Mouse (Mus musculus) lung, adult 2 months (tissue): ENCODE data around the gene Mcl1. TPM values are rescaled to one million over a fixed set of nuclear protein-coding genes. Genes with fewer than 3 reads are reported as not detected.
"Not testable (repeated sequence)": the region's sequence is repeated elsewhere in the genome, so short reads cannot be mapped to it uniquely, and the experiment has no call there.

Source experiments
- DNase-seq: peaks from one replicate; pipeline ENCODE4 v3.0.0; 2022
- H3K4me1 ChIP-seq: fragments of 200-500 bp; 2 replicates; pipeline ENCODE4 v1.6.1; 2011; ENCODE audit warnings: low read length; ENCODE audit not compliant: control insufficient read depth, insufficient read depth
- H3K4me3 ChIP-seq: fragments of 200-500 bp; replicated peaks from 2 replicates; pipeline ENCODE3; 2011; ENCODE audit warnings: low read depth, mild to moderate bottlenecking, control low read depth, low read length; ENCODE audit errors: extremely low read depth
- CTCF ChIP-seq: fragments of 200-500 bp; IDR thresholded peaks from 2 replicates; pipeline ENCODE4 v1.5.1; 2011; ENCODE audit warnings: mild to moderate bottlenecking, low read length, control low read depth; ENCODE audit not compliant: insufficient read depth
- POLR2A ChIP-seq: fragments of 200-500 bp; IDR thresholded peaks from 2 replicates; pipeline ENCODE4 v1.6.1; 2011; ENCODE audit warnings: low read depth, mild to moderate bottlenecking, control low read depth, low read length, borderline replicate concordance; ENCODE audit errors: extremely low read depth
- WGBS: fragments of 180-500 bp; shearing (Covaris S2); methylation state at CpG from one replicate; pipeline ENCODE4 v1.1.7; 2018; 5-methylcytosine and 5-hydroxymethylcytosine counted together
- polyA plus RNA-seq: library from polyadenylated mRNA; depleted of rRNA; stranded (reverse); fragments of >200 nt; gene quantifications from 2 replicates; pipeline ENCODE4 v1.2.3, GENCODE M21; 2012; rRNA removed

Mcl1 gene
- polyA plus RNA-seq = 89.2 and 178 TPM in 2 replicates

GRCm38 (mm10) chr3:95658236-95658867, at the start of gene Mcl1:
TSS of gene Mcl1 (plus strand) at chr3:95658788.
- peak; percentile 96 for DNase-seq

GRCm38 (mm10) chr3:95609195-95609594, 49.4 kb upstream of the Mcl1 start:
- Histone ChIP-seq H3K4me1 (no peaks in the 10 kb centered on the region), H3K4me3 (no peak overlapping the region)
- WGBS = 57% methylated on average over 3 of the region's 3 CpGs
- no peak for DNase-seq
- TF ChIP-seq POLR2A (no peak), CTCF (no peak)

More at GRCm38 (mm10) chr3:95658236-95658867, at the start of gene Mcl1:
- H3K4me1 ChIP-seq = peaks cover 16% of the 10 kb centered on the region
- TF ChIP-seq CTCF (no peak), POLR2A (peak; percentile 100)
- peak within 1 kb of the TSS; percentile 89 for H3K4me3 ChIP-seq
- under 1% methylated on average over 43 of the region's 43 CpGs for WGBS

- DNase-seq = no peak
- no peak overlapping the region for H3K4me3 ChIP-seq
- H3K4me1 ChIP-seq = no peaks in the 10 kb centered on the region
- TF ChIP-seq CTCF = no peak
- 97% methylated on average over 1 of the region's 1 CpGs for WGBS
These were observed 44.6 kb upstream of the Mcl1 start for GRCm38 (mm10) chr3:95613996-95614395.

DNA sequence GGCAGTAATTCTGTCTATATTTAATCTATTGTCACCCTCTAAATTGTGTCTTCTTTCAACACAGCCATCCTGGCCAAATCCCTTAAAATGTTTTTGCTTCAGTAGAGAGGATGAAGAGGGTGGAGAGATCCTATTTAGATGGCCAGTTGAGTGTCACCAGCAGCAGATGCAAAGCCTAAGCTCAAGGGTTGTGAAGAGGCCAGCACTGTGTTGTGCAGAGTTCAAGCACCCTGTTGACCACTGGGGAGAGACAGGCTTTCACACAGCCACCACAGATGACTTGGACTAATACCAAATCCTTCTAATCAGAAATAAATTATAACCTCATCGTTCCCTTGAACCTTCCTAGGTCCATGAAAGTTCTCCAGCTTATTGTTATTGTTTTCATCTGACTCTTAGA, 40.1 kb upstream of the Mcl1 start:
- no peak for TF ChIP-seq POLR2A
- TF ChIP-seq CTCF = no peak
- no peaks in the 10 kb centered on the region for H3K4me1 ChIP-seq
- 34% methylated on average over 1 of the region's 1 CpGs for WGBS
- H3K4me3 ChIP-seq = no peak overlapping the region
- no peak for DNase-seq

DNA sequence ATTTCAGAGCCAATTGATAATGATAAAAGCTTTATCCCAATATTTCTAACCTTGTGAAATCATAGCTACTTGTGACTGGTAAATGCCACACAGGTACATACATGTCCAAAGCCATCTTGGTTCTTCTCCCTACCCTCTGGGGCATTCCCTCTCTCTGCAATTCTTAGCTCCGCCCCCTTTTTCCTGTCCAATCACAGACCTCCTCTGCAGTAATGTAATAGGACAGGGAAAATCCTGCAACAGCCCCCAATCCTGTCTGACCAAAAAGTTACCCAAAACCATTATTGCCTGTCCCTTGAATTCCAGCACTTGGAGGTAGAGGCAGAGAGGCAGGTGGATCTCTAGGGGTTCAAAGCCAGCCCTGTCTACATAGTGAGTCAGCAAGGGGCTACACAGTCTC, 37.3 kb upstream of the Mcl1 start:
- peaks cover 2% of the 10 kb centered on the region; the same call in 1 of the 2 replicates for H3K4me1 ChIP-seq
- no peak overlapping the region for H3K4me3 ChIP-seq
- DNase-seq = no peak
- TF ChIP-seq CTCF = no peak
- no peak for TF ChIP-seq POLR2A
- WGBS = 91% methylated on average over 1 of the region's 1 CpGs

DNA sequence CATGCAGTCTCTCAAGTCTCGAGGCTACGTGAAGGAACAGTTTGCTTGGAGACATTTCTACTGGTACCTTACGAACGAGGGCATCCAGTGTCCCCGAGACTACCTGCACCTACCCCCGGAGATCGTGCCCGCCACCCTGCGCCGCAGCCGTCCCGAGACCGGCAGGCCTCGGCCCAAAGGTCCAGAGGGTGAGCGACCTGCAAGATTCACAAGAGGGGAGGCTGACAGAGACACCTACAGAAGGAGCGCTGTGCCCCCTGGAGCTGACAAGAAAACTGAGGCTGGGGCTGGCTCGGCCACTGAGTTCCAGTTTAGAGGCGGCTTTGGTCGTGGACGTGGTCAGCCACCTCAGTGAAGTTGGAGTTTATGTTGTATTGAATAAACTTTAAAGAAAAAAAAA, 36.2 kb upstream of the Mcl1 start:
- 95% methylated on average over 20 of the region's 20 CpGs for WGBS
- DNase-seq, H3K4me1 ChIP-seq, H3K4me3 ChIP-seq: not testable (repeated sequence)

DNA sequence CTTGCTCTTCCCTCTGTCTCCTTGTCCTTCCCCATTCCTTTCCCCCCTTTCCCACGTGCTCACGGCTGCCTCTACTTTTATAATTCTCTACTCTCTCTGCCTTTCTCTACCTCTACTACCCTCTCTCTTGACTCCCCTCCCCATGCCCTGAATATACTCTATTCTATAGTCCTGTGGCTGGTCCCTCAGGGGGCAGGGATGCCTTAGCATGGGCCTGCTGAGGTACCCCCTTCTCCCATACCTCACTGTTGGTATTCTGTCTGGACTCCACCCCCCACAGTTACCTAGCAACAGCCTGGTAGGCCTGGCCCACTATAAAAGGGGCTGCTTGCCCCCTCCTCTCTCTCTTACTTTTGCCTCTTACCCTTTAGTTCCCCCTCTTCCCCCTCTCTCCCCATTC, 35.0 kb upstream of the Mcl1 start:
- TF ChIP-seq POLR2A (no peak), CTCF (no peak)
- no peak for DNase-seq
- WGBS = 65% methylated on average over 2 of the region's 2 CpGs
- Histone ChIP-seq H3K4me1 (peaks cover 2% of the 10 kb centered on the region; the same call in 1 of the 2 replicates), H3K4me3 (no peak overlapping the region)

GRCm38 (mm10) chr3:95623991-95624515, 34.5 kb upstream of the Mcl1 start:
- whole genome bisulfite sequencing = 66% methylated on average over 5 of the region's 5 CpGs
- peak overlapping the region; percentile 53 for H3K4me3 ChIP-seq
- H3K4me1 ChIP-seq, DNase-seq: not testable (repeated sequence)

GRCm38 (mm10) chr3:95624628-95625503, 33.7 kb upstream of the Mcl1 start, which contains the start of gene Ensa:
TSS of gene Ensa (plus strand) at chr3:95624993.
- DNase-seq = peak; percentile 97
- TF ChIP-seq POLR2A = peak; percentile 92
- no peak for TF ChIP-seq CTCF
- H3K4me1 ChIP-seq = peaks cover 2% of the 10 kb centered on the region; the same call in 1 of the 2 replicates
- WGBS = under 1% methylated on average over 44 of the region's 44 CpGs
- peak within 1 kb of the TSS; percentile 90 for H3K4me3 ChIP-seq

GRCm38 (mm10) chr3:95627763-95628162, 30.8 kb upstream of the Mcl1 start:
- H3K4me3 ChIP-seq = no peak overlapping the region
- peaks cover 2% of the 10 kb centered on the region; the same call in 1 of the 2 replicates for H3K4me1 ChIP-seq
- TF ChIP-seq POLR2A (no peak), CTCF (no peak)
- DNase-seq = no peak
- 81% methylated on average over 5 of the region's 5 CpGs for WGBS
